24 mouse cellular contexts compared by ENCODE assay signal in the genomic region with DNA sequence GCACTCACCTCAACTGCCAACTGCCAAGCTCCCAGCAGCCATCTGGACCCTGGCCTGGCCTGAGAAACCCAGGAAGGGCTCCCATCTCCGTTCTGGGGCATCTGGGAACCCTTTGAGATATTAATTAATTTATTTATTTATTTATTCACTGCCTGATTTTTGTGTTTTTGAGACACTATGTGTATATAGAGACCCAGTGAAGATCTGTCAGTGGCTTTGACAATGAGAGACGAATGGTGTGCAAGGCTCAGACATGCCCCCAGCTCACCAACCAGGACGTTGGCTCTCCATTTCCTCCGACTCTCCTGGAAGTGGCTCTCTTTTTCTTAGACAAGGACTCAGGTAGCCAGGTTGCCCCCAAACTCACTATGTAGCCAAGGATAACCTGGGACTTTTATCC. TPM values are rescaled to one million over a fixed set of nuclear protein-coding genes. Genes with fewer than 3 reads are reported as not detected.
"Had no signal": no experiment of that assay in that cellular context is flagged by ENCODE, and none has a peak within 500 bp of the region (broad histone marks: within the 10 kb centered on the region; RNA-seq: fewer than 3 reads in every experiment).

TSS of gene Prss57 (minus strand) at position 101 of the 400 bp plus-strand sequence.

- DNase-seq: kidney, adult 2 months; kidney, postnatal 14 days; kidney, postnatal 4 days; layer of hippocampus, adult 9-11 months; liver, embryonic 13.5 days; lung, embryonic 14.5 days; retina, postnatal 1 day; right cerebral cortex, postnatal 25 days; spleen, adult 18-20 months had no signal

- H3K4me2 ChIP-seq: limb, embryonic 13.5 days; liver, embryonic 13.5 days; lung, embryonic 14.5 days; midbrain, embryonic 13.5 days; neural tube, embryonic 13.5 days; stomach, embryonic 15.5 days had no signal

- H3K36me3 ChIP-seq: limb, embryonic 13.5 days; liver, embryonic 13.5 days; midbrain, embryonic 13.5 days; neural tube, embryonic 13.5 days; stomach, embryonic 15.5 days had no signal

- H3K9me3 ChIP-seq: limb, embryonic 10.5 days; limb, embryonic 13.5 days; liver, embryonic 13.5 days; midbrain, embryonic 10.5 days; midbrain, embryonic 13.5 days; neural tube, embryonic 13.5 days; stomach, embryonic 15.5 days had no signal

- H3K27ac ChIP-seq: limb, embryonic 10.5 days; limb, embryonic 13.5 days; liver, embryonic 13.5 days; macrophage; midbrain, embryonic 13.5 days; neural tube, embryonic 13.5 days; stomach, embryonic 15.5 days had no signal

- H3K27me3 ChIP-seq: limb, embryonic 13.5 days; midbrain, embryonic 13.5 days; stomach, embryonic 15.5 days had no signal

- ATAC-seq: intestine, postnatal 0 days; lung, postnatal 0 days; midbrain, embryonic 13.5 days; midbrain, embryonic 16.5 days had no signal

- H3K9ac ChIP-seq: limb, embryonic 13.5 days; liver, embryonic 13.5 days; lung, embryonic 14.5 days; midbrain, embryonic 13.5 days; neural tube, embryonic 13.5 days; stomach, embryonic 15.5 days had no signal

- H3K4me3 ChIP-seq: limb, embryonic 10.5 days; limb, embryonic 13.5 days; liver, embryonic 13.5 days; megakaryocyte, embryonic 14.5 days; midbrain, embryonic 10.5 days; midbrain, embryonic 13.5 days; myocyte; neural tube, embryonic 13.5 days; stomach, embryonic 15.5 days had no signal

RNA-seq across cellular contexts. Expression of gene Prss57, which starts in this region (rescaled TPM):
- total RNA-seq: liver, adult 2 months; monocyte, adult 5-6 weeks had no signal
- polyA plus RNA-seq: kidney, embryonic 14.5 days; liver, adult 2 months; lung, embryonic 14.5 days; macrophage; midbrain, embryonic 13.5 days had no signal
